Mouse (Mus musculus) ES-Bruce4 (cell line): ENCODE measurements around the gene Arhgap21.

ENCODE experiments used
- CTCF ChIP-seq: IDR thresholded peaks from one replicate; pipeline ENCODE4 v1.8.1; 2011; ENCODE audit warnings: low read depth, low read length
- EP300 ChIP-seq: IDR thresholded peaks from 2 replicates; pipeline ENCODE4 v1.6.1; 2011; ENCODE audit warnings: low read depth, low read length; ENCODE audit not compliant: insufficient read depth
- POLR2A ChIP-seq: IDR thresholded peaks from one replicate; pipeline ENCODE4 v1.8.1; 2011; ENCODE audit warnings: low read length; ENCODE audit not compliant: insufficient read depth

DNA sequence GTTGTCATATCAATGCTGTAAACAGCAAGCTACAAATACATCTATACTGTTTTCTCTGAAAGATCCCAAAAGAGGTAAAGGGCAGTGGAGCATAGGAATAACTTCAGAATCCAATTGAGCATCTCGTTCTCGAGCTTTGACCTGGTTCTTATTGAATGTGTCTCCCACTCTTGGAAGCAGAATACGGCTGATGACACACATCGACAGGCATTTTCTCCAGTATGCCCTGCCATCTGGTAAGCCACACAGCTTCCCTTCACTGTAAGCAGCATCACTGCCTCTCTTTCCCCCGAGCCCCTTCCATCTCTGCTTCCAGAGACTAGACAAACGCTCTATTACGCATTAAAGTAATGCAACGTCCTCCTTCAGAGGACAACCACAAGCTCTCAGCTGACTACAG lies 85.4 kb downstream of the Arhgap21 start:
- TF ChIP-seq POLR2A (no peak), CTCF (no peak), EP300 (no peak)
